Mouse (Mus musculus): ENCODE results near the gene 2010111I01Rik.

- TF ChIP-seq CTCF (IDR thresholded peaks at IDR 0.05; ENCODE audit: extremely low read depth, insufficient read depth, low read length) (no peak), POLR2A (IDR thresholded peaks at IDR 0.05; ENCODE audit: extremely low read depth, insufficient read depth, low read length) (no peak)
Measured at GRCm38 (mm10) chr13:63260753-63261631, 296.3 kb downstream of the 2010111I01Rik start.
